Mouse (Mus musculus) retina, postnatal 7 days (tissue): Measurements from ENCODE around the gene Itga8.

Experiments
- DNase-seq: peaks from one replicate; pipeline ENCODE4 v3.0.0-alpha.2; 2012; ENCODE audit warnings: low read depth, low spot score

Itga8 gene

DNA sequence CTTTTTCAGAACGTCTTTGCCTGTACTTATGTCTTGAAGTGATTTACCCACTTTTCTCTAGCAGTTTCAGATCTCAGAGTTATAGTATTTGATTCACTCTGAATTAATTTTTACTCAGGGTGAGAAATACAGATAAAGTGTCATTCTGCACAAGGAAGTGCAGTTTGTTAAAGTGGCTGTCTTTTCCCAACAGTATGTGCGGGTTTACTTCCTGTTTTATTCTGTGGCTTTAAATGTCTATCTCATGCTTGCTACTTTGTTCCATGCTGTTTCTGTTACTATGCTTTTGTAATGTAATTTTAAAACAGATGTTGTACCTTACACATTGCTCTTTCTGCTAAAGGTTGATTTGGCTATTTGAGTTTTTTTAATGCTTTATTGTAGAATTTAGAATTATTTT is 216.2 kb downstream of the Itga8 start:
- DNase-seq = no peak

DNA sequence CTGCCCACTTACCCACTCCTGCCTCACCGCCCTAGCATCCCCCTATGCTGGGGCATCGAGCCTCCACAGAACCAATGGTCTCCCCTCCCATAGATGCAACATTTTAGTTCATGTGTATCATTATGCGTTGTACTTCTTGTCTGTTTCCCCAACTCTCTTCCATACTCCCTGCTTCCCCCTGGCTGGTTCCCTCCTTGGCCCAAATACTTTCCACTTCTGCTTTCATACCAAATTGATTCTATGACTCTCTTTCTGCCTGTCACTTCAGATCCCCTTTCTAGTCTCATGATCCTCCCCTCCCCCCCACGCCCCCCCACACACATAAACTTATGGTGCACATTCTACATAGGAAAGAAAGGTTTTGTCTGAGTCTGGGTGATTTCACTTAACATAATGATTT is 217.4 kb downstream of the Itga8 start:
- DNase-seq = no peak

DNA sequence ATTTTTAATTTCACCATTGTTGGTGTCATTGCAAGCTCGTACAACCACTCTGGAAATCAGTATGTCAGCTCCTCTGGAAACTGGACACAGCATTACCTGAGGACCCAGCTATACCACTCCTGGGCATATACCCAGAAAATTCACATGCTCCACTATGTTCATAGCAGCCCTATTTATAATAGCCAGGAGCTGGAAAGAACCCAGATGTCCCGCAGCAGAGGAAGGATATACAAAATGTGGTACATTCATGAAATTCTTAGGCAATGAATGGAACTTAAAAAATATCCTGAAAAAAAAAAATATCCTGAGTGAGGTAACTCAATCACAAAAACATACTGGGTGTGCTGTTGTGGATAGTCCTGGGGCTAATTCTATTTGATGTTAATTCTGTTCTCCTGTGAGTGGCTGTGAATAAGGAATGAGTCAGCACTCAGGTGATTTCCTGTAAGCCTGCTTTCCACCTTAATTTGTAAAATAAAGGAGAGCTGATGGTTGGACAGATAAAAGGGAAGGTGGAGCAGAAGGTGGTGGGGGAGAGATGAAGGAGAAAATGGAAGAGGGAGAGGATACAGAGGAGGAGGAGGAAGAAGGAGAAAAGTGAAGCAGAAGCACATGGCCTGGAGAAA is 224.3 kb downstream of the Itga8 start:
- DNase-seq = no peak

DNA sequence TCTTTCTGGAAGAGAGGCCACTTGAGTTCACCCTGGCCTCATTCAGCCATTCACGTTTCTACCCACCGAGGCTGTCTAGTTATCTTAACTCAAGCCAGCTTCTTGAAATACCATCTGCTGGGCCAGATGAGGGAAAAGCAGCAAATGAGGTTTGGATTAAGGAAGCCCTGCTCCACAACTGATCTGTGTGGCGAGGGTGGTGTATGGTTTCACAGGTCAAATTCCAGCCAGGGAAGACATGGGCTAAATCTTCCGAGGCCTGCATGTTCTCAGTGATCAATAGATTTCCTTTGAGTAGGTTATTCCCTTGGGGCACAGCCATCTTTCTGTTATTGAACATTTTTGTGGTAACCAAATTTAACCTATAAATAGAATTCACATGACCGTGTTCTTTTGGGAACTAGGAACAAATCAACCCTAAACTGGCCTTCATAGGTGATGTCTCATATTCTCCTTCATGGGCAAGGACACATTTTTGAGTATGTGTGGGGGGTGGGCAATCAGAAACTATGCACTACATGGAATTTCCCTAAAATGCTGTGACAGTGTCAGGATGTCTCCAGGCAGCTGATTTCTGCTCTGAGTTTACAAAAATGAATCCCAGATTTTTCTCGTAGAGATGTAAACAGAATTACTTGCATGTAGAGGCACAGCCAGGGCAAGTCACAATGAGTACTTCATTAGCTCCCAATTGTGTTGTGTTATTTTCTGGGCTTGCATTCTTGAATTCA is 235.9 kb downstream of the Itga8 start:
- DNase-seq = no peak

DNA sequence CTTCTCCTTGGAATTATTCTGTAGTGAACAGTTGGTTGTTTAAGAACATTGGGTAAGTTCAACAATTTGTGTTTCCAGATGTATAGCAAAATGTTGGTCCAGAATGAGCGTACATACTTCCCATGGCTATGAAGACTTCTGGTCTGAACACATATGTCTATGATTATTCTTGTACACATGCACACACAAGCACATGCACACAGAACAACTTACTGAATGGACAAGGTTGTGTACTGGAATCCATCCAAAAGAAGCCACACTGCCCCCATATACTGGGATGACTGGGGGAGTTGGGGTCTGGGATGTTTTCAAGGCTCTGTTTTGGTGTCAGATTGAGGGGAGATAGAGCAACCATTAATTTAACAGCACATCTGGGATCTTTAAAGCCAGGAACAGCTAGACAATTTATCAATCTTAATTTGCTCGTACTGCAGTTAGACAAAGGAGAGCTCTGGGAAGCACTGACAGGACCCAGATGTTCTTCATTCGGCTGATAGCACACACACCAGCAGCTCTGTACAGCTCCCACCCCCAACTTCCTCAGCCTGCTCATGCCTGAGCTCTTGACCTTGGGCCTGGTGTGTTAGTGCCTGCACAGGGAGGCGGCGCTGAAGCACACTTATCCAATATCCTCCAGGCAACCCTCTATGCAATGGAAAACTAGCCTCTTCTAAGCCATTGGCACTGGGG is 241.5 kb downstream of the Itga8 start:
- no peak for DNase-seq
